ENCODE assay signal across 21 mouse cellular contexts in genomic region chr16:34254002-34254645, GRCm38 (mm10).
A peak's percentile ranks its signal among the peaks of the same experiment; 100 is the strongest.
DNase-seq lines count a peak whose midpoint lies in the region; ATAC-seq lines count a peak whose summit lies in the region.
"Had no signal": no experiment of that assay in that cellular context is flagged by ENCODE, and none has a peak within 500 bp of the region (broad histone marks: within the 10 kb centered on the region; RNA-seq: fewer than 3 reads in every experiment).

No protein-coding gene starts in this region.

- WGBS in heart, embryonic 16.5 days: 45% methylated on average over 4 of the region's 4 CpGs
- WGBS in heart, embryonic 12.5 days: 56% methylated on average over 4 of the region's 4 CpGs
- WGBS in neural tube, embryonic 12.5 days: 61% methylated on average over 4 of the region's 4 CpGs
- 58% methylated on average over 4 of the region's 4 CpGs for WGBS in hindbrain, embryonic 13.5 days
- 69% methylated on average over 4 of the region's 4 CpGs for WGBS in neural tube, embryonic 14.5 days

- H3K27me3 ChIP-seq in heart, embryonic 16.5 days (ENCODE audit: control insufficient read depth, insufficient read depth, low read length): no peaks in the 10 kb centered on the region
- H3K27me3 ChIP-seq in heart, embryonic 12.5 days (replicated peaks): no peaks in the 10 kb centered on the region
- no peaks in the 10 kb centered on the region for H3K27me3 ChIP-seq in neural tube, embryonic 12.5 days (replicated peaks)
- no peaks in the 10 kb centered on the region for H3K27me3 ChIP-seq in hindbrain, embryonic 13.5 days
- H3K27me3 ChIP-seq in neural tube, embryonic 14.5 days (ENCODE audit: control insufficient read depth, insufficient read depth, low read length): no peaks in the 10 kb centered on the region
- H3K27me3 ChIP-seq: limb, embryonic 12.5 days; liver, embryonic 12.5 days had no signal

- no peak overlapping the region for H3K4me2 ChIP-seq in heart, embryonic 16.5 days (ENCODE audit: low read depth, low read length)
- H3K4me2 ChIP-seq in heart, embryonic 12.5 days: no peak overlapping the region
- H3K4me2 ChIP-seq in neural tube, embryonic 12.5 days (replicated peaks): no peak overlapping the region
- no peak overlapping the region for H3K4me2 ChIP-seq in hindbrain, embryonic 13.5 days
- H3K4me2 ChIP-seq in neural tube, embryonic 14.5 days (ENCODE audit: low read depth, low read length): no peak overlapping the region
- H3K4me2 ChIP-seq: limb, embryonic 12.5 days; liver, embryonic 12.5 days had no signal

- H3K4me3 ChIP-seq in heart, embryonic 16.5 days (ENCODE audit: low read length): no peak overlapping the region
- H3K4me3 ChIP-seq in heart, embryonic 12.5 days: no peak overlapping the region
- H3K4me3 ChIP-seq in neural tube, embryonic 12.5 days: no peak overlapping the region
- no peak overlapping the region for H3K4me3 ChIP-seq in hindbrain, embryonic 13.5 days
- no peak overlapping the region for H3K4me3 ChIP-seq in neural tube, embryonic 14.5 days (ENCODE audit: low read depth, low read length)
- H3K4me3 ChIP-seq: erythroblast, embryonic 14.5 days; heart, embryonic 10.5 days; limb, embryonic 12.5 days; liver, embryonic 12.5 days; megakaryocyte, embryonic 14.5 days; myocyte had no signal

- peaks cover 23% of the 10 kb centered on the region for H3K4me1 ChIP-seq in heart, embryonic 16.5 days (ENCODE audit: control insufficient read depth, insufficient read depth, low read length)
- H3K4me1 ChIP-seq in heart, embryonic 12.5 days (replicated peaks): peaks cover 27% of the 10 kb centered on the region
- 0 out of 2 replicates have a peak, but pooled peaks cover 3% of the 10 kb centered on the region for H3K4me1 ChIP-seq in neural tube, embryonic 12.5 days
- H3K4me1 ChIP-seq in hindbrain, embryonic 13.5 days (replicated peaks): peaks cover 29% of the 10 kb centered on the region
- peaks cover 4% of the 10 kb centered on the region; the same call in 1 of the 2 replicates for H3K4me1 ChIP-seq in neural tube, embryonic 14.5 days (ENCODE audit: control insufficient read depth, insufficient read depth, low read length)
- H3K4me1 ChIP-seq: limb, embryonic 12.5 days; liver, embryonic 12.5 days; megakaryocyte, embryonic 14.5 days had no signal

- no peaks in the 10 kb centered on the region for H3K9me3 ChIP-seq in heart, embryonic 16.5 days (replicated peaks; ENCODE audit: control insufficient read depth, low read length)
- peaks cover under 1% of the 10 kb centered on the region; the same call in 1 of the 2 replicates for H3K9me3 ChIP-seq in heart, embryonic 12.5 days (replicated peaks)
- H3K9me3 ChIP-seq in neural tube, embryonic 12.5 days: no peaks in the 10 kb centered on the region
- H3K9me3 ChIP-seq in hindbrain, embryonic 13.5 days: no peaks in the 10 kb centered on the region
- H3K9me3 ChIP-seq in neural tube, embryonic 14.5 days (ENCODE audit: control insufficient read depth, low read length): no peaks in the 10 kb centered on the region
- H3K9me3 ChIP-seq: heart, embryonic 10.5 days; liver, embryonic 12.5 days had no signal

- DNase-seq in neural tube, embryonic 10.5 days (ENCODE audit: extremely low spot score, low spot score): no peak
- DNase-seq in embryo, embryonic 10 days (ENCODE audit: low spot score): no peak
- DNase-seq in spleen, postnatal 10 days (ENCODE audit: low spot score in 2 of 2): no peak
- DNase-seq: adrenal gland, postnatal 36 days; cerebellum, adult 18-20 months; cerebellum, postnatal 36 days; kidney, postnatal 36 days; lung, adult 2 months; thymus, postnatal 4 days had no signal

- no peak overlapping the region for H3K9ac ChIP-seq in heart, embryonic 16.5 days (ENCODE audit: low read length)
- no peak overlapping the region for H3K9ac ChIP-seq in heart, embryonic 12.5 days
- no peak overlapping the region for H3K9ac ChIP-seq in neural tube, embryonic 12.5 days
- no peak overlapping the region for H3K9ac ChIP-seq in hindbrain, embryonic 13.5 days
- no peak overlapping the region for H3K9ac ChIP-seq in neural tube, embryonic 14.5 days (replicated peaks; ENCODE audit: low read depth, low read length)
- H3K9ac ChIP-seq: limb, embryonic 12.5 days; liver, embryonic 12.5 days had no signal

- no peak for ATAC-seq in heart, embryonic 16.5 days (replicated peaks; ENCODE audit: extremely low read depth, insufficient read depth, low FRiP score)
- ATAC-seq in heart, embryonic 12.5 days (ENCODE audit: insufficient number of reproducible peaks, low FRiP score): no peak
- ATAC-seq in neural tube, embryonic 12.5 days (ENCODE audit: low FRiP score, low read depth): peak; percentile 48
- ATAC-seq in hindbrain, embryonic 13.5 days (ENCODE audit: low FRiP score): peak; percentile 64
- peak; percentile 63; the same call in 1 of the 2 replicates for ATAC-seq in neural tube, embryonic 14.5 days (ENCODE audit: low read depth)
- ATAC-seq: intestine, embryonic 16.5 days; liver, embryonic 12.5 days had no signal

- H3K36me3 ChIP-seq in heart, embryonic 16.5 days (ENCODE audit: control insufficient read depth, insufficient read depth): peaks cover 16% of the 10 kb centered on the region
- peaks cover 40% of the 10 kb centered on the region for H3K36me3 ChIP-seq in heart, embryonic 12.5 days
- peaks cover 22% of the 10 kb centered on the region for H3K36me3 ChIP-seq in neural tube, embryonic 12.5 days
- peaks cover 30% of the 10 kb centered on the region for H3K36me3 ChIP-seq in hindbrain, embryonic 13.5 days
- H3K36me3 ChIP-seq in neural tube, embryonic 14.5 days (ENCODE audit: control insufficient read depth, insufficient read depth, low read length): peaks cover 3% of the 10 kb centered on the region; the same call in 1 of the 2 replicates
- H3K36me3 ChIP-seq: liver, embryonic 12.5 days had no signal

- H3K27ac ChIP-seq in heart, embryonic 16.5 days (ENCODE audit: low read length): peak overlapping the region; percentile 1
- H3K27ac ChIP-seq in heart, embryonic 12.5 days (ENCODE audit: poor library complexity, severe bottlenecking): no peak overlapping the region
- H3K27ac ChIP-seq in neural tube, embryonic 12.5 days: no peak overlapping the region
- H3K27ac ChIP-seq in hindbrain, embryonic 13.5 days: peak overlapping the region; percentile 25
- H3K27ac ChIP-seq in neural tube, embryonic 14.5 days (ENCODE audit: low read depth, low read length): no peak overlapping the region
- H3K27ac ChIP-seq: heart, embryonic 10.5 days; limb, embryonic 12.5 days; liver, embryonic 12.5 days had no signal

Comparison
In these comparisons a context has a peak if more than half of its experiments do, and no peak if none do; other contexts are left out.
1. H3K27ac ChIP-seq: peak in heart, embryonic 16.5 days (single experiment) and hindbrain, embryonic 13.5 days (single experiment); none in heart, embryonic 12.5 days (single experiment), neural tube, embryonic 12.5 days (single experiment) and neural tube, embryonic 14.5 days (single experiment).
2. ATAC-seq: peak in neural tube, embryonic 12.5 days (single experiment), hindbrain, embryonic 13.5 days (single experiment) and neural tube, embryonic 14.5 days (single experiment); none in heart, embryonic 16.5 days (single experiment) and heart, embryonic 12.5 days (single experiment).